Mouse (Mus musculus) erythroid progenitor cell, adult 5-6 weeks (primary cell): ENCODE results near the gene Mettl22. TPM values are rescaled to one million over a fixed set of nuclear protein-coding genes. Genes with fewer than 3 reads are reported as not detected.

Source experiments
- total RNA-seq, 2 experiments: library from RNA; stranded (forward) in 1 of 2; stranded (reverse) in 1 of 2; fragments of 150-400 nt in 1 of 2; fragments of 186-747, 209-891 nt in 1 of 2; gene quantifications; 2 replicates each; pipeline versions ENCODE4 v1.2.3 to v1.2.4; 2015 to 2017; ENCODE audit warnings: low replicate concordance in 2 of 2

Mettl22 gene
- total RNA-seq, 2 experiments from 2014 or later, result 6.7 TPM; not detected in 1

Other genes with a start within 250 kb of the Mettl22 start
- not detected in 2 replicates for gene Tmem114, start 45.7 kb upstream of the Mettl22 start, total RNA-seq (2015; ENCODE audit: low replicate concordance)
- not detected in 2 replicates for gene Tmem114, start 45.7 kb upstream of the Mettl22 start, total RNA-seq (2017; ENCODE audit: low replicate concordance)
- gene Abat, start 42.6 kb downstream of the Mettl22 start, total RNA-seq (2015; ENCODE audit: low replicate concordance), result 3.4 and 5.0 TPM in 2 replicates
- gene Abat, start 42.6 kb downstream of the Mettl22 start, total RNA-seq (2017; ENCODE audit: low replicate concordance), result 0.76 and 2.1 TPM in 2 replicates
- 80.1 and 96.9 TPM in 2 replicates for gene Pmm2, start 166.9 kb downstream of the Mettl22 start, total RNA-seq (2015; ENCODE audit: low replicate concordance)
- 118 and 123 TPM in 2 replicates for gene Pmm2, start 166.9 kb downstream of the Mettl22 start, total RNA-seq (2017; ENCODE audit: low replicate concordance)
- 6.7 and 11.9 TPM in 2 replicates for gene Tmem186, start 166.9 kb downstream of the Mettl22 start, total RNA-seq (2015; ENCODE audit: low replicate concordance)
- 10.9 and 12.5 TPM in 2 replicates for gene Tmem186, start 166.9 kb downstream of the Mettl22 start, total RNA-seq (2017; ENCODE audit: low replicate concordance)
- 176 and 189 TPM in 2 replicates for gene Carhsp1, start 201.4 kb downstream of the Mettl22 start, total RNA-seq (2015; ENCODE audit: low replicate concordance)
- gene Carhsp1, start 201.4 kb downstream of the Mettl22 start, total RNA-seq (2017; ENCODE audit: low replicate concordance), result 200 and 217 TPM in 2 replicates
- not detected in 2 replicates for gene Gm5767, start 210.0 kb downstream of the Mettl22 start, total RNA-seq (2015; ENCODE audit: low replicate concordance)
- not detected in 2 replicates for gene Gm5767, start 210.0 kb downstream of the Mettl22 start, total RNA-seq (2017; ENCODE audit: low replicate concordance)